Mouse (Mus musculus) layer of hippocampus, postnatal 36 days (tissue): ENCODE measurements around the gene Gosr2. TPM values are rescaled to one million over a fixed set of nuclear protein-coding genes. Genes with fewer than 3 reads are reported as not detected.

Experiments used
- DNase-seq, 2 experiments: peaks; one replicate each; pipeline ENCODE4 v3.0.0; 2022
- total RNA-seq, 2 experiments: library from RNA; stranded (reverse); gene quantifications; 2 replicates each; pipeline ENCODE4 v1.2.3; 2021

Gosr2 gene
- total RNA-seq: 10 to 100 TPM; 63.5 to 64.6 TPM

DNA sequence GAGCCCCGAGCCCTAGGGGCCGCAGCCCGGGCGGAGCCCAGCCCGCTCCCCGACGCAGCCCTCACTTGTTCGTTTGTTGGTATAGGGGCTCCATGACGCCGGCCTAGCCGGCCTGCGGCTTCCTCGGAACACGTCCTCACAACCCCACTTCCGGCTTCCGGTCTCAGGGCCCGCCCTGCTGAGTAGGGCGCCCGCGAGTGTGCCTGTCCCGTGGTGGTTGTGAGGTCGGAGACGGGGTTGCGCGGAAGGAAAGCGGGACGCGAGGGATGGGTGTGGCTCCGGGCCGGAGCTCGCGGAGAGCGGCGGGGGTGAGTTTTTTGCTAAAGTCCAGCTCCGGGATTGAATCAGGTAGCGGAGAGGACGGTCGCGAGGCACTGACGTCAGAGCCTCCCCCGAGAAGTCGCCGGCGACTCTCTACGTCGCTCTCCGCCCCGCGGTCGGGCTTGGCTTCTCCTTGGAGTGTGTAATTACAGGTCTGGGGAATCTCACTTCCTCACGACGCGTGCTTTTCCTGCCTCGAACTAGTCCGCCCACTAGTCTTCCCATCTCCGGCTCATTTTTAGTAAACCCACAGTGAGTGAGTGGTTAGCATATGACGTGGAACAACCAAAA lies at the start of gene Gosr2:
Gosr2 (minus strand) TSS at position 334 of the 612 bp plus-strand sequence.
- DNase-seq: peak; percentile 90 to 93

DNA sequence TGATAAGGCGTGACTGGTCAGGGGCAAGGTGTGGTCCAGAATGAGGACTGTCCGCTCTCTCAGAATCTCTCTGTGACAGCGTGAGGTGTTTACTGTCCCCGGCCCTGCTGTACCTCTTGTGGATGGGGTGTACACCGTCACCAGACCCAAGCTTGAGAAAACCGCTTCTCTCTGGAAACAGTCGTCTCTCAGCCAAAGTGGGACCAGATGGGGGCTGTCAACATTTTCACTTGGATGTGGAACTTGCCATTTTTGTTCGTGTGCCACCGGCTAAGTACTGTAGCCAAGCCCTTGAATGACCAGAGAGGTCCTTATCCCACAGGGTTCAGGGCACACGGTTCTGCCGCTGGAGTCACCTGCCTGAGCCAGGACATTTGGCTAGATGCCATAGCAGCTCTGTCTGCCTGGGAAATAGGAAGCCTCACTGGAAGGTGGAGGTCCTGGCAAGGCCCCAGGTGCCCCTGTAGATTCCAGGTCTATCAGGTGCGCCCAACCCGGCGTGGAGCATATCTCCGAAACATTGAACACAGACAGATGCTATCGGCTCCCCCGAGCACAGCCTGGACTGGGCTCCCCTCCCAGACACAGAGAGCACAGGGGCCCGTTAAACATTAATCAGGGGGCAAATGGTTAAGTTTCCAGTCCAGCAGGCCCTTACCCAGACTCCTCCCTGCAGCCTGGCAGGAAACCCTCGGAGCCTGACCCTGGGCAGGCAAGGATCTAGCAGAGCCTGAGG lies 37.5 kb upstream of the Gosr2 start:
- no peak for DNase-seq

DNA sequence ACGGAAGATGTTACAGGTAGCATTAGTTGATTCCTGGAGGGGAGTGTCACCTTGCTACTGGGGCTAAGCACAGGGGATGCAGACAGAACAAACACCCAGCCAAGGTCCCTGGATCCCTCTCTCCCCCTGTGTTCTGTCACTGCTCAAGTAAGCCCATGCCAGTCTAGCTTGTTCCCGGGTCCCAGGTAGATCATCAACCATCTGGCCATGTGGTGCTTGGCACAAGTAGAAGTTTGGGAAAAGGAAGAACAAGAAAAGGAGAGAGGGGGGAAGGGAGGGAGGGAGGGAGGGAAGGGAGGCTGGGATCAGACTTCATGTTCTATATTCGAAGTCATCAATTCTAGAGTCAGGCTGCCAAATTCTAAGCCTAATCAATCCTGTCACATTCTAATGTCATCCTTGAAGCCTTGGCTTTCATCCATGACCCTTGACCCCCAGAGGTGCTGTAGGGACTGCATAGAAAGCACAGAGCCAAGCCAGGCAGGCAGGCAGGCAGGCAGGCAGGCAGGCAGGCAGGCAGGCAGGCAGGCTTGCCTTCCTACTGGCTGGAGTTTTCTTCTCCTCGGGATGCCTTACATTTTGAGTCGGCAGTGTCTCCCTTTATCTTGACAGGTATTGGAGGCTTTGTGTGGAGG lies 36.8 kb upstream of the Gosr2 start:
- DNase-seq: no peak

- DNase-seq: no peak
These were observed 36.3 kb upstream of the Gosr2 start for GRCm38 (mm10) chr11:103733961-103734360.

GRCm38 (mm10) chr11:103733069-103733468 lies 35.4 kb upstream of the Gosr2 start:
- no peak for DNase-seq

DNA sequence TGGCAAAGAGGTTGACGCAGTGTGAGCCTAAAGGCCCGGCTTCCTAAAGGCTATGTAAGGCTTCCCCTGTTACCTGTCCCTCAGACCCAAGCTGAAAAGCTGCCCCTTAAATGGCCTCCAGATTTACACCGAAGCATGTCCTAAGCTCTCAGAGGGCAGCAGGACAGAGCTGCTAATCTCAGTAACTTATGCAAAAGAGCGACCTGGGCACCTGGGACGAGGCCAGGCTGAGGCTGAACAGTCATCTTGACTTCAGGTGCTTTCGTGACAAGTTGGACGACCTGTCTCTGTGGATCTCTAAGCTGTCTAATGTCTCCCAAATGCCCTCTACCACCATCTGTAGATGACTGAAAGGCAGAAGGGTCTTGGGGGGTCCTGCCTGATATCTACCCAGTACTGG lies 34.6 kb upstream of the Gosr2 start:
- DNase-seq: no peak

- no peak for DNase-seq
These were observed 33.9 kb upstream of the Gosr2 start for GRCm38 (mm10) chr11:103731594-103731993.

- no peak for DNase-seq
These were observed 31.7 kb upstream of the Gosr2 start for GRCm38 (mm10) chr11:103729282-103729985.

DNA sequence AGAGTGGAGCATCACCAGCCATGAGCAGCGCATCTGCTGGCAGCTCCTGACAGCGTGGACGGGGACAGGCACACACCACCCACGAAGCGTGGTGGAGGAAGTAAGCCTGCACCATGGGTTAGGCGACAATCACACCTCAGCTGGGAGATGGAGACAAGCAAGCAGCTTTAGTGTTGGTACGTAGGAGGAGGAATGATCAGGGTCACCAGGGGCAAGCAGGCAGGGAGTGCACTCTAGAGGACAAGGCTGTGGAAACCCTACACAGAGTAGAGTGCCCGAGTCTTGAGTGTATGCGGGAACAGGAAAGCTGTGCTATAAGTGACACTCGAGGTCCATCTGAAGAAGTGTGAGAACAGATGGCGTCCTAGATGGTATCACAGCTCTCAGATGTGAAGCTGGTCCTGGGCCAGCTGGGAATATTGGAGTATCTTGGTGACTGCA lies 26.7 kb upstream of the Gosr2 start:
- DNase-seq: no peak

- DNase-seq: no peak
These were observed 24.4 kb upstream of the Gosr2 start for GRCm38 (mm10) chr11:103722040-103722481.

GRCm38 (mm10) chr11:103721468-103722039 lies 23.9 kb upstream of the Gosr2 start:
- DNase-seq: no peak

- DNase-seq: no peak
These were observed 21.7 kb upstream of the Gosr2 start for GRCm38 (mm10) chr11:103719436-103719835.

- DNase-seq: no peak
These were observed 19.3 kb upstream of the Gosr2 start for GRCm38 (mm10) chr11:103716971-103717370.

DNA sequence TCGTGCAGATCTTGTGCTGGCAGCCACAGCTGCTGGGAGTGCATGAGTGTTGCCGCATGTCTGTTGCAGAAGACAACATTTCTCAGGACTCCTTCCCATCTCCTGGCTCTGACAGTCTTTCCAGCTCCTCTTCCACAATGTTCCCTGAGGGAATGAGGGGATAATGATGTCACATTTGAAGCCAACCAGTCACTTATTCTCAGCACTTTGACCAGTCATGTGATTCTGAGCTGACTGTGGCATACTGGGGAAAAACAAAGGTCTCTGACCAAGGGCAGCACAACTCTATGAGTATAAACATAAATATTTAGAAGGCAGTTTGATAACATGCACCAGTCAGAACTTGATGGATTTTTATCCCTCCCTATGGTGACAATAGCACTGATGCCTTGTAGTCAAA lies 16.4 kb upstream of the Gosr2 start:
- no peak for DNase-seq

- no peak for DNase-seq
These were observed 14.3 kb upstream of the Gosr2 start for GRCm38 (mm10) chr11:103711851-103712587.

DNA sequence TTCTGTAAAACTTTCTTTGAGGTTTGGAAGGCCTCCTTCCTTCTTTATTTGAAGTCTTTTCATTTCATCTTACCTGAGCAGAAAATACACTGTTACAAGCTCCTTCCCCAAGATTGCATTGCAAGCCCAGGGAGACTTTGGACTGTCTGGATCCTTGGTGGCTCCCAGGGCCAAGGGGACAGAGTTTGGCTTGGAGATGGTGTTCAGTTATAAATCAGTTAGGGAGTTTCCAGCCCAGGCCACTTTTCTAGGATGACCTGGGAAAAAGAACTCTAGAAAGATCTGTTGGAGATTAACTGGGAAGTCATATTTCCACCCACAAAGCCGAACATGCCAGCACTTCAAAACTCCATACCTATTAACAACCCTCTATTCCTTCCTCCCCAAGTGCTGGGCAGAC lies 12.3 kb upstream of the Gosr2 start:
- DNase-seq: no peak

GRCm38 (mm10) chr11:103707005-103707404 lies 9.3 kb upstream of the Gosr2 start:
- DNase-seq: no peak

- DNase-seq: no peak
These were observed 528 bp upstream of the Gosr2 start for GRCm38 (mm10) chr11:103698226-103698625.

- DNase-seq: no peak
These were observed 690 bp downstream of the Gosr2 start for GRCm38 (mm10) chr11:103696851-103697564.

DNA sequence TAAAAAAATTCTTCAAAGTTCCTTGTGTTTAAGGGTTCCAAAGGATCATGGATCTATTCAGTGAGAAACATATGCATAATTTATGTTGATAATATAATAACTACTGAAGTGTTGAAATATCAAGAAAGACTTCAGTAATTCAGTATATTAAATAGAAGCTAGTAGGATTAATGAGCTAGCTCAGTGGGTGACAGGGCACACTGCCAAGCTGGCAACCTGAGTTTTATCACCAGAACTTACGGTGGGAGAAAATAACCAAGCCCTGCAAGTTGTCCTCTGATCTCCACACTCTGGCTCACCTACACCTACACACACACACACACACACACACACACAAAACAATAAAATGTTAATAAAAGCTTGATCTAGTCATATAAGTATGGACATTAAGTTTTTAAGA lies 4.5 kb downstream of the Gosr2 start:
- DNase-seq: no peak

DNA sequence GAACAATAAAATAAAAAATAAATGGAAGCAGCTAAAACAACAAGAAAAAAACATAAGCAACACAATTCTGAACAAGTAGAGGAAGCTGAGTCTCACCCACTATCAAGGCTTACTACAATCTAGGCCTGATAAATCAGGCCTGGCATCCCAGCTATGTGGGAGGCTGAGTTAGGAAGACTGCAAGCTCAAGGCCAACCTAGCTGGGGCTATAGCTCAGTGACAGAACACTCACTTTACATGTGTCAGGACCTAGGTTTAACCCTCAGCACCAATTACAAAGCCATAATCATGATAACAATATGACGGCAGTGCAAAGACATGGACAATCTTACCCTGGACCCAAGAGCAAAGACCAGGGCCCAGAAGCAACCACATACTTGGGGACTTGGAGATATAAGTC lies 6.7 kb downstream of the Gosr2 start:
- no peak for DNase-seq
